Mouse (Mus musculus) lung, postnatal 0 days (tissue): ENCODE data around the gene Capsl.

Experiments
- CTCF ChIP-seq: IDR thresholded peaks from 2 replicates; pipeline ENCODE4 v1.5.1; 2016; ENCODE audit warnings: antibody characterized with exemption, mild to moderate bottlenecking
- EP300 ChIP-seq: IDR thresholded peaks from 2 replicates; pipeline ENCODE4 v1.6.1; 2016; ENCODE audit warnings: antibody characterized with exemption, mild to moderate bottlenecking, control low read depth

DNA sequence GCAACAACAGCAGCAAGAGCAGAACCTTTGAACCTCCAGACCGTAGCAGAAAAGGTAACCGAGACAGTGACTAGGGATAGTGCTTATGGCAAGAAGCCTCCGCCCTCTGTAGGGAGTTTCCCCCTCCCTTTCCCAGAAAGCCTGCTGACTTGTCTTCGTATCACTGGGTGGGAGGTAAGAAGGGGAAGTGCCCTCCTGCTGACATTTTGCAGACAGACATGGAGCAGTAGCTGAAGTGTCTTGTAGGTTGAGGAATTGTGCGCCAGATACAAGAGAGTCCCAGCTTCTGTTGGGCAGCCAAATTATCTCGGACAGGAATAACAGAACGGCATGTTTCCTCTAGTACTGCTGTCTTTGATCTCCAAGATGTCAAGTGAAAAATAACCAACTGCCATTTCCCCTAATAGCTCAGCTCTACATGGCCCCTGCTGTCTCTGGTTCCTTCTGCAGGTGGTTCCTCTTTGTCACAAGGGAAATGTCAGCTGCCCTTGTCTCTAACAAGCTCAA lies 27.7 kb downstream of the Capsl start:
- TF ChIP-seq CTCF (no peak), EP300 (no peak)
